Mouse (Mus musculus) limb, embryonic 11.5 days (tissue): ENCODE measurements around the gene Pgpep1. TPM values are rescaled to one million over a fixed set of nuclear protein-coding genes. Genes with fewer than 3 reads are reported as not detected.

Experiments
- ATAC-seq: fragments of 200-750 bp; cut with Nextera tagmentation; 2 replicates; pipeline ENCODE4 v1.8.0; 2017; ENCODE audit warnings: low read depth; ENCODE audit not compliant: insufficient number of reproducible peaks, low FRiP score, low TSS enrichment
- DNase-seq: peaks from one replicate; pipeline ENCODE4 v3.0.0-alpha.2; 2015; ENCODE audit warnings: low spot score
- H3K27ac ChIP-seq: fragments of 300-500 bp; sonication (generic); replicated peaks from 2 replicates; pipeline ENCODE4 v1.5.1; 2014; ENCODE audit warnings: low read depth, mild to moderate bottlenecking, low read length
- H3K27me3 ChIP-seq: fragments of 300-500 bp; sonication (generic); 2 replicates; pipeline ENCODE4 v1.6.1; 2014; ENCODE audit warnings: mild to moderate bottlenecking, low read length, mixed read lengths; ENCODE audit not compliant: control insufficient read depth, insufficient read depth
- H3K36me3 ChIP-seq: fragments of 300-500 bp; sonication (generic); 2 replicates; pipeline ENCODE4 v1.6.1; 2014; ENCODE audit warnings: mild to moderate bottlenecking, low read length, moderate library complexity, mixed read lengths; ENCODE audit not compliant: control insufficient read depth, insufficient read depth
- H3K4me1 ChIP-seq: fragments of 300-500 bp; sonication (generic); 2 replicates; pipeline ENCODE4 v1.6.1; 2014; ENCODE audit warnings: low read length, mixed read lengths; ENCODE audit not compliant: control insufficient read depth, insufficient read depth
- H3K4me2 ChIP-seq: fragments of 300-500 bp; sonication (generic); 2 replicates; pipeline ENCODE4 v1.6.1; 2014; ENCODE audit warnings: low read depth, mild to moderate bottlenecking, moderate library complexity; ENCODE audit not compliant: severe bottlenecking
- H3K4me3 ChIP-seq: fragments of 300-500 bp; sonication (generic); 2 replicates; pipeline ENCODE4 v1.5.1; 2014; ENCODE audit warnings: low read depth, low read length
- H3K9ac ChIP-seq: fragments of 300-500 bp; sonication (generic); 2 replicates; pipeline ENCODE4 v1.6.1; 2014; ENCODE audit warnings: mild to moderate bottlenecking, low read length
- H3K9me3 ChIP-seq: fragments of 300-500 bp; sonication (generic); 2 replicates; pipeline ENCODE4 v1.6.1; 2016; ENCODE audit warnings: low read length; ENCODE audit not compliant: control insufficient read depth
- WGBS: fragments of 180-500 bp; shearing (Covaris S2); extraction: QIAGEN DNeasy Blood & Tissue Kit; methylation state at CpG from one replicate; pipeline ENCODE4 v1.1.7; 2014; 5-methylcytosine and 5-hydroxymethylcytosine counted together
- polyA plus RNA-seq: library from polyadenylated mRNA; unstranded; fragments of >200 nt; fragmentation: Nextera tagmentation; extraction: Ambion mirVana; gene quantifications from 2 replicates; pipeline ENCODE4 v1.2.1, GENCODE M21; 2014

The Pgpep1 gene
- polyA plus RNA-seq, 1 experiment from 2014 or later: 59.4 TPM

DNA sequence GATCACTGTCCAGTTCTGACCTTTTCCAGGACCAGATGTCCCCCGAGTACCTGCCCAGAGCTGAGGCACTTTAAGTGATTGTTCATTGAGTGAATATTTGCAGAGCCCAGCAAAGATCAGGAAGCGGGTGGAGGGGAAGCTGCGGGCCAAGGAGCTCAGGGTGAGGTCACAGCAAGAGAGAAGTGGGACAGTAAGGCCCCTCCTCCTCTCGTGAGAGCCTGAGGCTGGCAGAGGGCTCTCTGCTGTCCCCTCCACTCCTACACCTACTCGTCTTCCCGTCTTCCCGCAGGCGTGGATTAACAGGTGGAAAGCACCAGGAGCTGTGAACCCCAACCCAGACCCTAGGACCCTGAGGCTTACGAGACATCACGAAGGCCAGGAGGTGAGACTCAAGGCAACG, 43.5 kb downstream of the Pgpep1 start:
- Histone ChIP-seq H3K4me1 (peaks cover 3% of the 10 kb centered on the region; the same call in 1 of the 2 replicates), H3K27ac (no peak overlapping the region), H3K4me3 (no peak overlapping the region), H3K4me2 (no peak overlapping the region), H3K9me3 (no peaks in the 10 kb centered on the region), H3K27me3 (no peaks in the 10 kb centered on the region), H3K9ac (no peak overlapping the region), H3K36me3 (no peaks in the 10 kb centered on the region)
- WGBS: 58% methylated on average over 11 of the region's 11 CpGs
- no peak for ATAC-seq
- no peak for DNase-seq

DNA sequence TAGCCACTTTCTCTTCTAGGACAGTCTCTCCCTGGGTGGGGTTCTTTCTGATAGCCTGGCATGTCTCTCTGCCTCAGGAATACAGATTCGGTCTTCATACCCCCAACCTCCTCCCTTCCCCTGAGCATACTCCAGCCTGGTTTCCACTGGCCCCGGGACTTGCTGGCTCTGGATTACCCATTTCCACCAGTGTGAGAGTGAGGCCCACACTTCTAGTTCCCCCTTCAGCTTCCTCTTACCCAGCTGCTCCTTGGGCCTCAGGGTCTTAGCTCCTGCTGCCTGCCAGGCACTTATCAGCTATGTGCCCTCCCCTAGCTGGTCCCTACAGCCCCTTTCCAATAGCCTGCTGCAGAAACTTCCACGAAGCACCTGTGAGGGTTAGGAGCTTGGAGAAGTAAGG, 44.3 kb downstream of the Pgpep1 start, which contains the start of gene Lrrc25:
TSS of gene Lrrc25 (plus strand) at position 262 of the 400 bp plus-strand sequence.
- ATAC-seq: no peak
- no peak within 1 kb of the TSS for H3K4me2 ChIP-seq
- H3K4me3 ChIP-seq: no peak within 1 kb of the TSS
- H3K9me3 ChIP-seq: no peaks in the 10 kb centered on the region
- peaks cover 1% of the 10 kb centered on the region; the same call in 1 of the 2 replicates for H3K4me1 ChIP-seq
- no peaks in the 10 kb centered on the region for H3K27me3 ChIP-seq
- DNase-seq: no peak
- H3K9ac ChIP-seq: no peak within 1 kb of the TSS
- no peaks in the 10 kb centered on the region for H3K36me3 ChIP-seq
- no peak within 1 kb of the TSS for H3K27ac ChIP-seq
- 85% methylated on average over 3 of the region's 3 CpGs for WGBS

DNA sequence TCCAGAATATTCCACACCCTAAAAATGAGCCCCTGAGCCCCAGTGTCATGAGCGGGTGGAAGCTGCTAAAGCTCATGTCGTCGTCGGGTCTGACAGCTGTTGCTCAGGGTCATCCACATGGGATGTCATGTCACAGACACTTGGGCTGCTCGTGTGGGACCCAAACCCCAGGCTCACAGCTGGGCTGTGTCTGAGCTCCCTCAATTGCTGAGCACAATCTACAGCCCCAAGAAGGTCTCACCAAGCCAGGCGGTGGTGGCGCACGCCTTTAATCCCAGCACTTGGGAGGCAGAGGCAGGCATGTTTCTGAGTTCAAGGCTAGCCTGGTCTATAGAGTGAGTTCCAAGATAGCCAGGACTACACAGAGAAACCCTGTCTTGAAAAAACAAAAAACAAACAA, 44.9 kb downstream of the Pgpep1 start:
- H3K4me1 ChIP-seq: peaks cover 3% of the 10 kb centered on the region; the same call in 1 of the 2 replicates
- 89% methylated on average over 8 of the region's 8 CpGs for WGBS
- H3K27me3 ChIP-seq: no peaks in the 10 kb centered on the region
- ATAC-seq: no peak
- no peak overlapping the region for H3K4me2 ChIP-seq
- no peaks in the 10 kb centered on the region for H3K9me3 ChIP-seq
- no peak for DNase-seq
- H3K9ac ChIP-seq: no peak overlapping the region
- H3K27ac ChIP-seq: no peak overlapping the region
- H3K36me3 ChIP-seq: no peaks in the 10 kb centered on the region
- H3K4me3 ChIP-seq: no peak overlapping the region

DNA sequence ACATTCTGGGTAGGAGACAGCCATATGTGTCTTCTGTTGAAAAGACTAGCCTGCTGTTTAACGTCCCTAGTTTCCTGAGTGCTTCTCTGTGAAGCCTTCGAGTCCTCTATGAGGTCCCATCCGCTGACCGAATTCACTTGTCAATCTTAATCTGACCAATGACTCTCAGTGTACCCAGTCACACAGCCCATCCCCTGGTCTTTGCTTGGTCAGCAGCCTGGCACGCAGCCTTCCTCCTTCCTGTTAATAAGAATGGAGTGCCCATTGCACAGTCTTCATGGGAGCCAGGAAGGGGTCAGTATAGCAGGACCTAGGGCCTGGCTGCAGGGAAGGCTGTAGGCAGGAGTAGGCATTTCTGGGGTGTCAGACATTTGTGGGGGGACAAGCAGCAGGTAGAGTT, 45.7 kb downstream of the Pgpep1 start:
- DNase-seq (no peak), ATAC-seq (no peak)
- no peak overlapping the region for H3K27ac ChIP-seq
- no peak overlapping the region for H3K4me2 ChIP-seq
- H3K9me3 ChIP-seq: no peaks in the 10 kb centered on the region
- peaks cover 3% of the 10 kb centered on the region; the same call in 1 of the 2 replicates for H3K4me1 ChIP-seq
- 73% methylated on average over 5 of the region's 5 CpGs for WGBS
- no peak overlapping the region for H3K9ac ChIP-seq
- no peaks in the 10 kb centered on the region for H3K27me3 ChIP-seq
- no peaks in the 10 kb centered on the region for H3K36me3 ChIP-seq
- no peak overlapping the region for H3K4me3 ChIP-seq

DNA sequence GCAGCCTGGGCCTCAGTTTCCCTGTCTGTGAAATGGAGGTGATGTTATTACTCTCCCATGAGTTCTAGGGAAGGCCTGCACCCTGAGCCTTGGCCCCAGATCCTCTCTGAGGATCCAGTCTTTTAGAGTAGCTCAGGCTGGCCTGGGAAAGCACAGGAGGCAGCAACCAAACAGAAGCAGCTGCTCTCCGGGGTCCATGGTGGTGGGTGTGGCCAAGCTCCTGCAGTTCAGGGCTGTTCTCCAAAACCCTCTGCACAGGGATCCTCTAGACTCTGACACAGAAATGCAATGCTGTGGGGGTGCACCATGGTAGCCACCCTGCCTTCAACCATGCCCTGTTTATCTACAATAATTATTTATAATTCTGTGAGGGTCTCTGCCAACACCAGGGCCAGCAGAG, 46.4 kb downstream of the Pgpep1 start:
- ATAC-seq (no peak), DNase-seq (no peak)
- Histone ChIP-seq H3K4me3 (no peak overlapping the region), H3K9me3 (no peaks in the 10 kb centered on the region), H3K36me3 (no peaks in the 10 kb centered on the region), H3K27me3 (no peaks in the 10 kb centered on the region), H3K27ac (no peak overlapping the region), H3K4me2 (no peak overlapping the region), H3K9ac (no peak overlapping the region), H3K4me1 (peaks cover 7% of the 10 kb centered on the region)
- 18% methylated on average over 1 of the region's 1 CpGs for WGBS

DNA sequence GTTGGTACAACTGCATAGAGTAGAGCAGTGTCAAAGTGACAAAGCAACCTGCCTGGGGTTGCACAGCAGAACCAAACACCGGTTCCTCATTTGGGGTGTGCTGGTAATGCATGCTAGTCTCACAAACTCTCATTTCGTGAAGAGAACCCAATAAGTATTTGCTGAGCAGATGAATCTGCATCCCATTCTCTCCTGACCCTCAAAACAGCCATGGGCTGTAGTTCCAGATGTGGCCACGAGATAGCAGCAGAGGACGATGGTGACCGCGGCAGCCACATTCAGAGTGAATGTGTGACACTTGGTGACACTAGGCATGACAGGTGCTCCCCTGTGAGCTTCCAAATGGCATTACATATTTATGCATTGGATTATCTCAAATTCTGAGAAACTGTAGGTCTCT, 48.3 kb downstream of the Pgpep1 start:
- ATAC-seq (no peak), DNase-seq (peak; percentile 95)
- Histone ChIP-seq H3K4me3 (peak overlapping the region; percentile 42), H3K27ac (peak overlapping the region; percentile 10; the same call in 1 of the 2 replicates), H3K9ac (peak overlapping the region; percentile 65; the same call in 1 of the 2 replicates), H3K27me3 (no peaks in the 10 kb centered on the region), H3K4me1 (peaks cover 18% of the 10 kb centered on the region), H3K4me2 (peak overlapping the region; percentile 77), H3K9me3 (no peaks in the 10 kb centered on the region), H3K36me3 (no peaks in the 10 kb centered on the region)
- 1% methylated on average over 6 of the region's 6 CpGs for WGBS

DNA sequence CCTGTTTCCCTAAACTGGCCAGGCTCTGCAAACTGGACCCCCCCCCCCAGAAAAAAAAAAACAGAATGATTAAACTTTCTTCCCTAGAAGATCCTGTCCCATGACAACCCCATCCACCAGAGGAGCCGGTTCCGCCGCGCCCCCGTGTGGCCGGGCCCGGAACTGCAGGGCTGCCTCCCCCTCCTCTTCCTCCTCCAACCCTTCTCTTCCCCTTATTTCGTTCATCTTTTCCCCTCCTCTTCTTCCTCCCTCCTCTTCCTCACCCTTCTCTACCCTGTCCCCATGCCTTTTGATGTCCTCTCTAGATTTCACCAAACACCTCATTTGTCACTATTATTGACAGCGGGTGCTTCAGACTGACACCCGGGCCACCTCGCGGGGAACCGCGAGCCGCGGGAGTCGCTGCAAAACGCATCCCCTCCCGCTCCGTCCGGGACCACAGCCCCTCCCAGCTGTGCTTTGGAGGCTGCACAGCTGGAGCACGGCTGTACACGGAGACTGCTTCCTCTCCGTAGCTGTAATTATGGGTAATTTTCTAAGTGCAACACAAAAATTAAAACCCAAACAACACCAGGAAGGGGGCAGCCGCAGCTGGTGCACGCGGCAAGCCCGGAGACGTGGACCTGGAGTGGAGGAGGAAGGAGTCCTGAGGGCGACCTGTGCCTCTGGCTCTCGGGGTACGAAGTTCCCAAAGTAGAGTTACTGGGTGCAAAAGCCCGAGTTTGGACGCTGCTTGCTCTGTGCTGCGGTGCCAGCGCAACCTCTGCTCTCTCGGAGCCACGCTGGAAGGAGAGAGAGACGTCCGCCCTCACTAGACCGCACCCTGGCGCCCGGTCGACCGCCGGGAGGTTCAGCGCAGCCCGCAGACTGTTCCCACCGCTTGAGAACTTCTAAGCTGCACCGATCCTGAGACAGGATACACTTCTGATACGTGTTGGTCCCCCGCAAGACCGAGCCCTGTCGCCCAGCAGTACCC, 49.1 kb downstream of the Pgpep1 start:
- H3K36me3 ChIP-seq: no peaks in the 10 kb centered on the region
- DNase-seq (peak; percentile 94), ATAC-seq (no peak)
- H3K9ac ChIP-seq: peak overlapping the region; percentile 65
- no peaks in the 10 kb centered on the region for H3K27me3 ChIP-seq
- WGBS: under 1% methylated on average over 54 of the region's 54 CpGs
- H3K9me3 ChIP-seq: no peaks in the 10 kb centered on the region
- peaks cover 23% of the 10 kb centered on the region for H3K4me1 ChIP-seq
- peak overlapping the region; percentile 77 for H3K4me2 ChIP-seq
- H3K4me3 ChIP-seq: peak overlapping the region; percentile 42
- H3K27ac ChIP-seq: peak overlapping the region; percentile 100

DNA sequence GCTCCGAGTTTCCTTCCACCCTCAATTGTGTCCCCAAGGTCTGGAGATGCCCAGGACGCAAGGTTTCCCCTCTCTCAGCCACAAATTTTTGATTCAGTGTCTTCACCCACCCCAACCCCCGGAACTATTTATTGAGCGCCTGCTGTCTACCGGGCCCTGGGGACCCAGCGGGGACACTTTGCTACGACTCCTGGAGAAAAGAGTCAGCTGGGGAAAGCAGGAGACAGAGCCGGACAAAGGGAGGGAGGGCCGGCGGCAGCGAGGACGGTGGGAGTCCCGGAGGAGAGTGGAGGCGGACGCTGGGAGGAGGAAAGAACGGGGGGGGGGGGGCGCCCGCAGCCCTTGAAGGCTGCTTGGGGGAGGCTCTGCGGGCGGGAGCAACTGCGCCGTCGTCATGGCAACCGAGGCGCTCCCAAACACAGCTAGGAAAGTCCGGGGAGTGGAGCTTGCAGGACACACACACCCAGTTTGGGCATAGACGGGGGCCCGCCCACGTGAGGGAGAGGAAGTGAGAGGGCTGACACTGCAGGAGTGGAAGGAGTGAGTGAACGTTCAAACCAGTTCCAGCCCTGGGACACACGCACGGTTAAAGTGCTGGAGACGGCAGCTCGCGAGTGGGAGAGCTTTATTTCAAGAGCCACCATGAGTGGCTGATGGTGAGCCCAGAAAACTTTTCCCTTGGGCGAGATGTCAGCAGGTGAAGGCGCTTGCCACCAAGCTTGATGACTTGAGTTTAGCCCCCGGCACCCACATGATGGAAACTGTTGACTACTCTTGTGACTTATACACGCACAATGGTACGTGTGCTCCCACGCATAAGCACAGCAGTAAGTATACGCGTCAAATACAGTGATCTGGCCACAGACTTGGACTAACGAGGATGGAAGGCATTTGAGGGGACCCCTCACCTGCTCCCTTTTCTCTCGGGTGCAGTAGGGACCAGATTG, 50.1 kb downstream of the Pgpep1 start:
- Histone ChIP-seq H3K36me3 (no peaks in the 10 kb centered on the region), H3K27ac (peak overlapping the region; percentile 100), H3K4me2 (peak overlapping the region; percentile 77), H3K9ac (peak overlapping the region; percentile 85), H3K27me3 (no peaks in the 10 kb centered on the region), H3K4me1 (peaks cover 23% of the 10 kb centered on the region), H3K9me3 (no peaks in the 10 kb centered on the region), H3K4me3 (peak overlapping the region; percentile 42)
- peak; percentile 92 for DNase-seq
- 2% methylated on average over 44 of the region's 45 CpGs for WGBS
- peak; percentile 55 for ATAC-seq
